Mouse (Mus musculus): ENCODE measurements around the gene Psmd4. TPM values are rescaled to one million over a fixed set of nuclear protein-coding genes. Genes with fewer than 3 reads are reported as not detected.
A peak's percentile ranks its signal among the peaks of the same experiment; 100 is the strongest.

Gene Psmd4
- total RNA-seq, 2 experiments from 2014 or later: 164 to 237 TPM

DNA sequence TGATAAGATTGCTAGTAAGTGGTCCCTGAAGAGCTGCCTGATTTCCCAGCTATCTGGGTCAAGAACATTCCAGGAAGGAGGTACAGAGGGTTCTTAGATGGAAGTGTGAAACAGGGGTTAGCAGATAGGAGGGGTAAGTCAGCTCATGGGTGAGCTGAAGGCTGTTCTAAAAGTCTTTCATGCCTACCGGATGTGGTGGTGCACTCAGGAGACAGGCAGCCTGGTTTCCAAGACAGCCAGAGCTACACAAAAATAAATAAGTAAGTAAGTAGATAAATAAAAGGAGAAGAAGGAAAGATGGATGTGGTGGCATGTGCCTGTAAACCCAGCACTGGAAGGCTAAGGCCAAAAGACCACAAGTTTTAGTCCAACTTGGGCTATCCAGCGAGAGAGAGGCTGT, 23.7 kb downstream of the Psmd4 start:
- H3K4me3 ChIP-seq: no peak overlapping the region
- DNase-seq: no peak
- no peak for TF ChIP-seq CTCF (IDR thresholded peaks at IDR 0.05)
- intact Hi-C loops (cut with DNase I): no loop called here
- no peak overlapping the region for H3K27ac ChIP-seq

DNA sequence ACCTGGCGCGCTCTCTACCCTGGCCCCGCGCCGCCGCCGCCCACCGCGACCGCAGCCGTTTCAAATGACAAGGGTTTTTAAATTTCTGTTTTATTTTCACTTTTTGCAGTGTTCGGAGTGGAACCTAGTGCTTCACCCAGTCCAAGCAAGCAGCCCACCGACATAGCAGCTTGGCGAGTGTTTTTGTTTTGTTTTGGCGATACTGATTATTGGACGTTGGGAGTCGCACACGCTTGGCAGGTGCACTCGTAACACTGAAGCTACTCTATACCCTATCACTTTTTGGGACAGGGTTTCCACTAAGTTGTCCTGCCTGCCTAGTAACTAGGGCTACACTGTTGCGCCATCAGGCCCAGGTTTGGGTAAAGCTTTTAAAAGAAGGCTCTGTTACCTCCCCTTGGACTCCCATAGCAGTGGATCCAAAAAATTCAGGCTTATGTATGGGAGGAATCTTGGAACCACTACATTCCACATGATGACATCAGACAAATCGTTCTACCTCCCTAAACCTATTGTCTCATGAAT, 25.8 kb downstream of the Psmd4 start:
- intact Hi-C loops (cut with DNase I): no loop called here
- peak overlapping the region; percentile 95 for H3K27ac ChIP-seq
- no peak for DNase-seq
- no peak for TF ChIP-seq CTCF (IDR thresholded peaks at IDR 0.05)
- H3K4me3 ChIP-seq: peak overlapping the region; percentile 74

DNA sequence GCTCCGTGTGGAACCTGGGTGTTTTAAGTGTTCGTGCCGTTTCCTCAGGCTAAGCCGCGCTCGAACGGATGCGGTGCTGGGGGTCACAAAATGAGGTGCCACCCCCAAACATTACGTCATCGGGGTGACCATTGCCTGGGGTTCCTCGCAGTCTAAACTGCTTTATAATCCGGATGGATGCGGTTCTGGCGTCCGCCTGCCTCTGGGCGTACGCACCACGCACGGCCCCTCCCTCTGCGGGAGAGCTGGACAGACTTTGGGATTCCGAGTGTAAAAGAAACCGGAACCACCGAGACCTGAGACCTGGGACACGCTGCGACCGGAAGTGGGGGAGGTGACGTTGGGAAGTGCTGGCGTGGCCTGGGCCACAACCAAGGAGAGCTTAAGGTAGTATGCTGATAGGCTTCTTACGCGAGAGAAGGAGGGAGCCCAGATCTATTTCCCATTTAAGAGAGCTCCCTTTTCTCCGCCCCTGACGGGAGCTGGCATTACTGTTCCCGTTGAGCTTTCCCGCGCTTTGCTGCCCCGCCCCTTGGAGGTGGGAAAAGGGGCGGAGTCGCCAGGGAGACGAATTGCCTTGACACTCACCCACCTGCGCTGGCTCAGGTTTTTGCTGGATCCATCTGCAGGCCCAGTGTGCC, 26.4 kb downstream of the Psmd4 start:
- intact Hi-C loops (cut with DNase I): no loop called here
- peak; percentile 95 for DNase-seq
- no peak for TF ChIP-seq CTCF (IDR thresholded peaks at IDR 0.05)

DNA sequence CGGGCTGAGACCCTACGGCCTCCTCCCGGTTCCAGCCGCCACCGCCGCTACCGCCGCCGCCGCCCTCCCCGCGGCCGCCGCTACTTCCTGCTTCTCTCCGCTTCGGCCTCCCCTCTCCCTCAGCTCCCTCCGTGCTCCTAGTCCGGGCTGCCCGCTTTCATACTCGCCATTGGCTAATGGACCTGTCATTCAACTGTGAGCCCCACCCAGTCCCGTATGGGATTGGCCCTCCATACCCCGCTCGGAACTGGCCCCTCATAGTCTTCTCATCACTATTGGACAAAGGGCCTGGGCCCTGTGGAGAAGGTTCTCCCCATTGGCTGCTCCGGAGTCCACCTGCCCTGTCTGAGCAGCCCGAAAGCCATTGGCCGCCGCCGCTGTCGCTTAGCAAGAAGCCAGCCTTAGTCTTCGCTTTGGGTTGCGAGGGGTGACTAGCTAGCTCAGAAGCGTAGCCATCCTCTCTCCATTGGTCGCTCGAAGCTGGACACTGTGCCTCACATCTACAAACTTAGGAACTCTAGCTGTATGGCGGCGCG, 27.0 kb downstream of the Psmd4 start, which contains the start of gene Zfp687:
Gene Zfp687, minus strand, starts transcription at position 112 of the 536 bp plus-strand sequence.
- H3K27ac ChIP-seq: peak within 1 kb of the TSS; percentile 95
- intact Hi-C loops (cut with DNase I): no loop called here
- TF ChIP-seq CTCF (IDR thresholded peaks at IDR 0.05): no peak
- DNase-seq: peak; percentile 99
- peak within 1 kb of the TSS; percentile 74 for H3K4me3 ChIP-seq

More for the DNA sequence above, 26.4 kb downstream of the Psmd4 start:
- peak overlapping the region; percentile 95 for H3K27ac ChIP-seq
- H3K4me3 ChIP-seq: peak overlapping the region; percentile 74

DNA sequence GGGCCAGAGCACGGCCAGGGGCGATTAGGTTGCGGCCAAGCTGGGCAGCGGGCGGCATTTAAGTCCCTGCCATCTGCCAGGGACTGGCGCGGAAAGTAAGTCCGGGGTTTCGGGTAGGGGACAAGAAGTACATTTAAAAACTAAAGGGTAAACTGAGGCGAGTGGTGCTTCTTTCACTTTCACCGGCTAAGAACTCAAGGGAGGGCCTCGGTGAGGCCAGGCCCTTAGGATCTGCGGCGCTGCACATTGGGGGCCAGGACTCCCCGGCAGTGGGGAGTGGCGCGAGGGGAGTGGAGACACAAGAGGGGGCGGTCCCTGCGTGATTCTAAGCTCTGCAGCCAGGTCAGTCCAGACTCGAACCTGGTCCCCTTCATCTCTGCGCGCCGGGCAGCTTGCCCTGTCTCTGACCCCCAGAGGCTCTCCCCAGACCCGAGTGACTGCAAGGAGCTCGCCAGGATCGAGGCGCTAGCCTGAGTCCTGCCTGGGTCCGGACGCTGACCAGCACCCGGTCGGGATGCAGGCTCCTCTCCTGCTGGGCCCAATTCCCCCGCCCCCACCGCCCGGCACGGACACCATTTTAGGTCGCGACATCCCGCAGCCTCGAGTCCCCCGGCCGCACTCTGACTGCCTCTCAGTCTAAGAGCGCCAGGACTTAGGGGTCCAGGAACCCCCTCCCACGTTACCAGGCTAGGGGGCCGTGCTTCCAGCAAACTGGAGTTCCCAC, 27.8 kb downstream of the Psmd4 start:
- intact Hi-C loops (cut with DNase I): no loop called here
- peak overlapping the region; percentile 95 for H3K27ac ChIP-seq
- H3K4me3 ChIP-seq: peak overlapping the region; percentile 74
- no peak for TF ChIP-seq CTCF (IDR thresholded peaks at IDR 0.05)
- peak; percentile 75 for DNase-seq

DNA sequence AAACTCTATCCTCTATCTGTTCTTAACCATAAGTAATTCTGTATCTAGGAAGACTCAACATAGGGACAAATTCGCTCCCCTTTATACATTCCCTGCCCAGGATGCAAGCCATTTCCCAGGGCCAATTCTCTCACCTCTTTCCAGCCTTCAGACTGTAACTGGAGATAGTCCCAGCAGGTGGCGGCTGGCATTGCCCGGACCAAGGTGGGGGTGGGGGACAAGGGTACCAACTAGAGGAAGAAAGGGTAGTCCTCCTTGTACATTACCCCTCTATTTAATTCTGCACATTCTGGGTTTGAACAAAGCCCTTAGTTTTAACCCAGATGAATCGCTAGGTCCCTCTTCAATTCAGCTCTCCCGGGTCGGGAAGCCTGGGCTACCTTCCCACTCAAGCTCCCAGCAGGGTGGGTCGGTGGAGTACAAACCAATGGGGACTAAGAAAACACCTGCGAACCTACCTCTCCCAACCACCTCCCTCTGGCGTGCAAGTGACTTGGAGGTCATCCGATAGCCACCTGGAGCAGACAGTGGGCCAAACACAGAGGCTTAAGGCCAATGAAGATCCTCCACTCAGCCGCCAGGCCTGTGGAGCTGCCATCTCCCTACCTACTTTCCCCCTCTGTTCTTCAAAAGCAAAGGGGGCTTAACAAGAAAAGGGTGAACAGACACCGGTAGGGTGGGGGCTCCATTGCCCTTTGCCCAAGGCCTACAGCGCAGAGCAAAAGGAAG, 28.6 kb downstream of the Psmd4 start:
- DNase-seq: peak; percentile 68
- intact Hi-C loops (cut with DNase I): no loop called here
- peak overlapping the region; percentile 95 for H3K27ac ChIP-seq
- peak overlapping the region; percentile 74 for H3K4me3 ChIP-seq
- TF ChIP-seq CTCF (IDR thresholded peaks at IDR 0.05): 0 out of 2 replicates have a peak, but pooled peaks have one; percentile 0

DNA sequence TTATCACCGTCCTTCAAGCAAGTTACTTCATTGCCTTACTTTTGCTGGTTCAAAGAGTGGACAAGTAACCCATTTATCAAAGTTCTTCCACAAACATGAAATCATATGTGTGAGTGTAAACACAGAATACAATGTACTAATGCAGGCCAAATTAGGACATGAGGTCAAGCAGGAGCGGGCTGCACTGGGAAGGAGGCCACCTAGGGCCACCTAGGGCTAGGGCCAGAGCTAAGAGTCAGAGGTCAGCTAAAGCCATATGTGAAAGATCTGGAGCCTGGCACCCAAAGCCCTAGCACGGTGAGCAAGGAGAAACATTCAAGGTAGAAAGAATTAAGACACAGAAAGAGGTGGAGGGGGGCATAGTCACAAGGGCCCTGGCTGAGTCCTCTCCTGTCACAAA, 29.4 kb downstream of the Psmd4 start:
- intact Hi-C loops (cut with DNase I): no loop called here
- no peak for TF ChIP-seq CTCF (IDR thresholded peaks at IDR 0.05)
- Histone ChIP-seq H3K27ac (peak overlapping the region; percentile 95; the same call in 1 of the 2 replicates), H3K4me3 (no peak overlapping the region)
- DNase-seq: no peak

DNA sequence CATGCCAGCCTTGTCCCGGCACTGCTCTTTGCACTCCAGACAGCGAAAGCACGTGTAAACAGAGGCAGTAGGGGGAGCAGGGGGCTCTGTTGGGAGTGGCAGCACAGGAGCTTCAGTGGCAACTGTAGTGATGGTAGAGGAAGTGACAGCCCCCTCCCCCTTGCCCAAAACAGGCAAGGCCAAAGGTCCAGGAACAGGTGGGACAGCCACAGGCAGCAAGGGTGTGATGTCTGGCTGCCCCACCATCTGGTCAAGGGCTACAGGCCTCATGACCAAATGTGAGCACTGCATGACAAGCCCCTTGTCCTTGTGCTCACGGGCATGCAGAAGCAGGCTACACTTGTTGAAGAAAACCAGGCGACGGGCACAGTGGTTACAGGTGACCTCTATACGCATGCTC, 32.0 kb downstream of the Psmd4 start:
- intact Hi-C loops (cut with DNase I): no loop called here
- no peak overlapping the region for H3K4me3 ChIP-seq
- no peak for TF ChIP-seq CTCF (IDR thresholded peaks at IDR 0.05)
- no peak overlapping the region for H3K27ac ChIP-seq
- DNase-seq: no peak

DNA sequence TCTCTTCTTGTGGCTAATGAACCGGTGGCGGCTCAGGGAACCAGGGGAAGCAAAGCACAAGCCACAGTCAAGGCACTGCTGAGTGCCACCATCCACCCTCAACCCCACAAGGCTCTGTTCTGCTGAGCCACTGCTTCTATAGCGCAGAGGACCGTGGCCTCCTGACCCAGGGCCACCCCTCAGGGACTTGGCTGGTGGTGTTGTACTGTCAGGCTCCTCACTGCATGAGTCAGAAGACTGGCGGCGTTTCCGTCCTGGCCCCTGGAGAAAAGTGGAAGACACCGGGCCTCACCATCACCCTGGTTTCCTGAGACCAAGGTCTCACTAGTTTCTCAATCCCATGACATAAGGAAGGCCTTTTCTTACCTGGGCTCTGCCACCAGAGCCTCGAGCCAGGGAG, 34.7 kb downstream of the Psmd4 start:
- no peak for TF ChIP-seq CTCF (IDR thresholded peaks at IDR 0.05)
- peak; percentile 43 for DNase-seq
- H3K4me3 ChIP-seq: no peak overlapping the region
- intact Hi-C loops (cut with DNase I): no loop called here
- no peak overlapping the region for H3K27ac ChIP-seq

DNA sequence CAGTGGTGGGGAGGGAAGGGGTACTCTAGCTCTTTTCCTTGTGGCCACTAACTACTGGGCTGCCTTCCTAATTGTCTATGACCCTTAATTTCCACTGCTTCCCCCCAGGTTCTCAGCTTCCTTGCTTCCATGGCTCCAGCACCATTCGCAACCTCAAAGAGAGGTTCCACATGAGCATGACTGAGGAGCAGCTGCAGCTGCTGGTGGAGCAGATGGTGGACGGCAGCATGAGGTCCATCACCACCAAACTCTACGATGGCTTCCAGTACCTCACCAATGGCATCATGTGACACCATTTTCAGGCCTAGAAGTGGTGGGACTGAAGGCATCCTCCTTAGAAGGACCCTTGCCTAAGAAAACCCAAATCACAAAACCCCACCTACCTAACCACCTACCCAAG, 36.8 kb downstream of the Psmd4 start:
- intact Hi-C loops (cut with DNase I): no loop called here
- H3K4me3 ChIP-seq: no peak overlapping the region
- DNase-seq: no peak
- TF ChIP-seq CTCF (IDR thresholded peaks at IDR 0.05): no peak
- H3K27ac ChIP-seq: no peak overlapping the region

DNA sequence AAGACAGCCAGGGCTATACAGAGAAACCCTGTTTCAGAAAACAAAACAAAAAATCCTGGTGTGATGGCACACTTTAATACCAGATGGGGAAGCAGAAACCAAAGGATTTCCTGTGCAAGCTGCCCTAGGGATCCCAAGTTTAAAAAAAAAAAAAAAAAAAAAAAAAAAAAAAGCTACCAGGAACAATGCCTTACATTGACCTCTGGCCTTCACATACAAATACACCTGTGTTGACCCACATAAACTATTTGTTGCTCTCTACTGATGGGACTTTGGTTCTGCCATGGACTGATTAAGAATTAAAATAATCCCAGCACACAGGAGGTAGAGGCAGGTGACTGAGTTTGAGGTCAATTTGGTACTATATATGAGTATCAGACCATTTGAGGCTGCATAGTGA, 39.1 kb downstream of the Psmd4 start:
- TF ChIP-seq CTCF (IDR thresholded peaks at IDR 0.05): no peak
- intact Hi-C loops (cut with DNase I): no loop called here
- H3K4me3 ChIP-seq: no peak overlapping the region
- H3K27ac ChIP-seq: no peak overlapping the region
- no peak for DNase-seq

DNA sequence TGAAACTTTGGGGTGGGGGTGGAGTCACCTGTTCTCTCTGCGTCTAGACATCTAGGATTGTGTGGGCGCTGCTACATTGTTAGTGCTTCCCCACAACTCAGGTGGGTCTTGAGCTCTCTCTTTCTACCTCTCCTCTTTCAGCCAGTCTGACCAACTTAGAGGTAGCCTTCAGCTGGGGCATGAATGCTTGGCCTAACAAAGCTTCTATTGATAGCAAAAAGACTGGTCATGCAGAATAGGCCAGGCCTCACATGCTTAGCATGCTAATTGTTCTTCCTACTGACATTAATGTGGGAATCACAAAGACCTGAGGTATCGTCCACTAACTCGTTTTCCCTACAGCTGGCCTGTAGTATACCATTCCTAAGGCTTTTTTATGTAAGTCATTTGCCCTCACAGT, 39.8 kb downstream of the Psmd4 start:
- Histone ChIP-seq H3K4me3 (no peak overlapping the region), H3K27ac (no peak overlapping the region)
- intact Hi-C loops (cut with DNase I): no loop called here
- DNase-seq: no peak
- TF ChIP-seq CTCF (IDR thresholded peaks at IDR 0.05): no peak
